Mouse (Mus musculus) heart, postnatal 14 days (tissue): ENCODE data around the gene Prpf8. TPM values are rescaled to one million over a fixed set of nuclear protein-coding genes. Genes with fewer than 3 reads are reported as not detected.
"Not testable (repeated sequence)": the region's sequence is repeated elsewhere in the genome, so short reads cannot be mapped to it uniquely, and the experiment has no call there.

ENCODE experiments used
- DNase-seq, 2 experiments: peaks; one replicate each; pipeline ENCODE4 v3.0.0; 2021 to 2022
- intact Hi-C: fragments of 180-260 bp; cut with DNase I; formaldehyde crosslinking; loops from one replicate; pipeline ENCODE4 v1.15.1; 2025
- microRNA-seq, 2 experiments: library from miRNA; unstranded; fragments of <30 nt; microRNA quantifications; one replicate each; pipeline ENCODE4 v1.2.0; 2021 to 2022
- total RNA-seq, 2 experiments: library from RNA; stranded (reverse); gene quantifications; 2 replicates each; pipeline ENCODE4 v1.2.3; 2021

Gene Prpf8
- total RNA-seq, 2 experiments from 2014 or later: 84.8 to 93.3 TPM

DNA sequence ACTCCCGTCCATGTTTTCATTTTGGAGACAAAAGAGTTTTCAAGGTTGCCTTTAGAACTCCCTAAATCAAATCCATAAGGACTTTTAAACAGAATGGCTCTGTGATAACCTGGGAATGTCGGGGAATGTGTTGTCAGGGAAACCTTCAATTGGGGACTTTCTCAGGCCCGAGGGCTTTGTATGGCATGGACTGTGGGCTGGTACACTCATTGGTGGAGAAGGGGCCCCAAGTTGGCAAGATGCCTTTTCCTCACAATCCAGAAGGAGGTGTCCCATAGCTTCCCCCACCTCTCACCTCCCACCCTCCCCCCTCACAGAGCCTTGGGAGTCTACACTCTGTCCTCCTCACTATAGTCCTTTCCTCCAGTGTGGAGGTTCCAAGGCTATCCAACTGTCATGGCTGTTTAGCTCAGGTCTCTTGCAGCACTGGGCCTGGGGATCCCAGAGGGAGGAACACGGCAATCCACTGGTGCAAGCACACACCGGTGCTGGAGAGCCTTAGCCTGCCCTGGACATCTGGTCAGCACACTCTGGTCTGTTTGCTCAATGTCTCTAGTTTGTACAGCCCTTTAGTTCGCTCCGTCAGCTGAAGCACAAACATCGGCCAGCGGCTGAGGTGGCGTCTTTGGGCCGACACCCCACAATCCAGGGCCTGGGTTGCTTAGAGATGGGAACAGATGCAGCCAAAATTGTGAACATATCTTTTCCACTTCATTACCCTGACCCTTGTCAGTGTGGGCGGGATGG, 63.8 kb downstream of the Prpf8 start:
- intact Hi-C loops: no loop called here
- peak; percentile 42 to 49 for DNase-seq

- DNase-seq: no peak
- intact Hi-C loops: no loop called here
These were observed 64.7 kb downstream of the Prpf8 start for GRCm38 (mm10) chr11:75551321-75551720.

DNA sequence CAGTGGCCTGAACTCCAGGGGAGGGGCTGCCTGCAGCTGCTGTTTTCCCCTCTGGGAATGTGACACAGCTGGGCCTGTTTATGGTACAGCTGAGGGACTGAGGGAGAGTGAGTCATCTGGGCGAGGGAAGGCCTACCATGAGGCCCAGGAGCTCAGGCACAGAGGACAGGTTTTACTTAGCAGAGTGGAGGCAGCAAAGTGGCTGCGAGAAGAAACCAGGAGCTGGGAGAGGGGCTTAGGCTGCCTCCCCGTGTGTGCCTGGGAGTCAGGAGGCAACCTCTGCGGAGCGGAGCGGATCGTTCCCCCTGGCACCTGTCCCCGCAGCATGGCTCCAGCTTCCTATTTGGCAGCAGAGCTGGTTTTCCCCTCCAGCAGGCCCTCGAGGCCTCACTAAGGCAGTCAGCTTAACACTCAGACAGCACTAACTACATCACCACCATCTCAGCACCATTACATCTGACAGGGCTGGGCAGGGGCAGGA, 65.4 kb downstream of the Prpf8 start:
- intact Hi-C loops: no loop called here
- DNase-seq: peak; percentile 59 to 69

- DNase-seq: no peak
- intact Hi-C loops: no loop called here
These were observed 66.4 kb downstream of the Prpf8 start for GRCm38 (mm10) chr11:75552906-75553482.

- DNase-seq, intact Hi-C loops: not testable (repeated sequence)
These were observed 69.4 kb downstream of the Prpf8 start for GRCm38 (mm10) chr11:75556006-75556405.

- no peak for DNase-seq
- intact Hi-C loops: no loop called here
These were observed 70.5 kb downstream of the Prpf8 start for GRCm38 (mm10) chr11:75557142-75557541.

GRCm38 (mm10) chr11:75558101-75558500, 71.5 kb downstream of the Prpf8 start:
- intact Hi-C loops: no loop called here
- no peak for DNase-seq

Small RNA genes within 50 kb of the gene (microRNA-seq; reads per million reads assigned to microRNA genes)
- gene Mir22 (8,628 to 40,626 reads per million in 2 experiments), gene Mir3971 (0 reads per million in 2 experiments)

Other genes starting within 250 kb of the Prpf8 start
- 10 to 100 TPM; 66.9 to 70.5 TPM for gene Rpa1, start 138.5 kb upstream of the Prpf8 start, total RNA-seq
- gene Smyd4, start 138.4 kb upstream of the Prpf8 start, total RNA-seq: 1 to 10 TPM; 4.2 to 4.6 TPM
- gene Serpinf1, start 64.1 kb upstream of the Prpf8 start, total RNA-seq: 10 to 100 TPM; 24.8 to 31.9 TPM
- not detected for gene Serpinf2, start 47.2 kb upstream of the Prpf8 start, total RNA-seq
- gene Wdr81, start 32.1 kb upstream of the Prpf8 start, total RNA-seq: 10 to 100 TPM in 1 of 2 experiments, 1 to 10 TPM in 1; 9.2 to 10.3 TPM
- gene Tlcd2, start 25.1 kb upstream of the Prpf8 start, total RNA-seq: 10 to 100 TPM; 11.8 to 11.9 TPM
- gene Rilp, start 23.3 kb downstream of the Prpf8 start, total RNA-seq: 10 to 100 TPM; 42.2 to 44.1 TPM
- gene Scarf1, start 26.7 kb downstream of the Prpf8 start, total RNA-seq: 10 to 100 TPM; 15.7 to 16.5 TPM
- gene Slc43a2, start 44.9 kb downstream of the Prpf8 start, total RNA-seq: 10 to 100 TPM; 23.4 to 25.8 TPM
- gene Pitpna, start 101.3 kb downstream of the Prpf8 start, total RNA-seq: 100 to 1,000 TPM; 124 to 130 TPM
- gene Inpp5k, start 144.2 kb downstream of the Prpf8 start, total RNA-seq: 10 to 100 TPM; 32.7 to 32.8 TPM
- 100 to 1,000 TPM; 136 to 143 TPM for gene Myo1c, start 163.7 kb downstream of the Prpf8 start, total RNA-seq
- 10 to 100 TPM; 91.1 to 94.4 TPM for gene Crk, start 192.4 kb downstream of the Prpf8 start, total RNA-seq
- 100 to 1,000 TPM; 534 to 594 TPM for gene Ywhae, start 246.1 kb downstream of the Prpf8 start, total RNA-seq